Mouse (Mus musculus): ENCODE measurements around the gene Caly.
A peak's percentile ranks its signal among the peaks of the same experiment; 100 is the strongest.

Gene Caly

DNA sequence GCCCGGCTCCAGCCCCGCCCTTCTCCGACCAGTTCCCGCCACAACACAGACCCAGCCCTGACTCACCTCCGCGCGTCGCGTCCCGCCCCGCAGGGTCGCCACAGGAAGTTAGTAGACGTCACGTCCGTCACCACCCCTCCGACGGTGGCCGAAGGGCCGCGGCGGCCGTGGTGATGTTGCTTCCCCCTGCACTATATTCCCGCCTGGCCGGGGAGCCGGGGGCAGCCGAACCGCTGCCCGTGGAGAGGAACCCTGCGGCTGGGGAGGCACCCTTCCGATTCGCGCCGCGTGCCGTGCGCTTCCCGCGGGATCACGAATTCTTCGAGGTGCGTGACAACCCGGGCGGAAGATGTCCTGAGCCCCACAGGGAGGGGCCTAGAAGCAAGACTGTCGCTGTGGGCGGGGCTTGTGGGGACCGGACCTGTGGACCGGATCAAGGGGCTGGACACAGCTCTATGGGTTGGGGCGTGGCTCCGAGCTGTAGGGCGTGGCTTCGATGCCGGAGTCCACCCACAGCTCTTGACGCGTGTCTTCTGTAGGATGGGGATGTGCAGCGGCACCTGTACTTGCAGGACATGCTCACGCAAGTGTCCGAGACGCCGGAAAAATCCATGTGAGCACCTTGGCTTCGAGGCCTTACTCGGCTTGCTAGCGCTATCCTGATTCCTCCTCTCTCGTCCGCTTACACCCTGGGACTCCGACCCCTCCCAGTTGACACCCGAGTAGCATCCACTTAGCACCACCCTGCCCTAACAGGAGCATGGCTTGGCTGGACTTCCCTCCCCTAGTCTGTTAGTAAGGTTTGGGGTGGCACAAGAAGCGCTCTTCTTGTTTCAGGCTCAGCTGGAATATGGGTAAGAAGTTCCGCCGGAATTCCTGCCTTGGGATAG lies 45.8 kb downstream of the Caly start, which contains the start of the genes Zfp511 and Tubgcp2:
TSS of gene Zfp511 (plus strand) at position 111 of the 890 bp plus-strand sequence.
TSS of gene Tubgcp2 (minus strand) at position 389 of the 890 bp plus-strand sequence.
- DNase-seq (ENCODE audit: low spot score) = peak; percentile 85

DNA sequence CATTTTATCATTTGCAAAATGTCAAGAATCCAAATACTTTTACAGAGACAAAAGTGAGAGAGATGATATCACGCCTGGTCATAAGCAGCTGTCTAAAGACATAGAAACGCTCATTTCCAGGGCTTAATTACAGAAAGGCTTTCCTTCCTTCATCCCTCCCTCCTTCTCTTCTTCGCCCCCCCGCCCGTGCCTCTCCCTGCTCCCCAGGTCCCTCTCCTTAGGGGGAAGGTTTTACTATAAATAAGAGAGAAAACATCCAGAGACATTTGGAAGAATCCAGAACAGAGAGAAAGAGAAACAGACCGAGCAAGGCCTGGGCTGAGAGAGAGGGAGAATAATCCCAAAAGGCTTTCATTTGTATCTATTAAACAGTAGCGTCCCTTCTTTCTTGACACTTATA lies 46.9 kb downstream of the Caly start:
- no peak for DNase-seq (ENCODE audit: low spot score)

DNA sequence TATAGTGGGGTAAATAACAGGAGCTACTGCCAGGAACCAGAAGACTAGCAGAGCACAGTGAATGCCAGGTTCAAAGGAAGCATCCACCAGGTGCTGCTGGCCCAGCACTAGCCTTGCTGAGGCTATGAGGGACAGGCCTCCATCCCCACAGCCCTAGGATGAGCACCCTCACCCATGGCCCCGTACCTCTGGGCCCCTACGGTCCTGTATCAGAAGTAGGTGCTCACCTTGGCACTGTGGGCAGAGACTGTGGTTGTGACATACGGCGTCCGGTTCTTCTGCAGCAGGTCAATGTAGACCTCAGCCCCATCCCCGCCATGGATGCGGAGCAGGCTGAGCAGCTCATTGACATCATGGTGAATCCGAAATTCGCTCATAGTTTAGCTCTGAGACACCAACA lies 49.0 kb downstream of the Caly start:
- DNase-seq (ENCODE audit: low spot score) = no peak

DNA sequence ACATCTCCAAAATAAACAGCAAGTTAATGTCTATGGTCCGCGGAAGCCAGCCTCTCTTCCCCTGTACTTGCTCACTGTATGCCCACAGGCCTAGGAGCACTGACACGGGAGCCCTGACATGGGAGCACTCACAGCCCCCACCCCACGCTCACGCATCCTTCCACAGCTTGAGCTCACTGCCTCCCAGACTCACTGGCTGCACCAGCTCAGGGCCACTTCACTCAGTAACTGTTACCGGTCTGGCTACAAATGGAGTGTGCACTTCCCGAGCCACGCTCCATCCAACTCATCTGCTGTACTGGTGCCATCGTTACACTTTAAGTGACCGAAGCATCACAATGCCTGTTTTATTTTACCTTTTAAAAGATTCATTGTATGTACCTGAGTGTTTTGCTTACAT lies 50.0 kb downstream of the Caly start:
- DNase-seq (ENCODE audit: low spot score) = no peak

DNA sequence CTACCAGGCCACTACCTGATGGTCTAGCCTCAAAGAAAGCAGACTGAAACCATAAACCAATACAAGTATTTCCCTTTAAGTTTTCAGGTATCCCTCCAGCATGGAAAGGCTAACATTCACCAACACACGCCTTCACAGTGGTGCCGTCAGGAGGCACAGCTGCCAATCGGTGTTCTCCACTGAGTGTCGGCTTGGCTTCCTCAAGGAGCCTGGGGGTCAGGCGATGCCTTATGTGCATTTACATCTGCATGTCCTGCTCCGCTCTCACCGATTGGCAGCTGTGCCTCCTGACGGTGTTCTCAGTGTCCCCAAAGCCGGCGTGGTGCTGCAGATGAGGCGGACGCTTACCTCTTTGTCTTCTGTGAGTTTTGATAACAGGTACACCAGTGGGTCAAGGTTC lies 50.6 kb downstream of the Caly start:
- no peak for DNase-seq (ENCODE audit: low spot score)

Measured in ovary, postnatal 14 days (tissue).